In genomic region chr1:36557457-36558011, GRCm38 (mm10) we compare ENCODE assay signal across 8 mouse cellular contexts. TPM values are rescaled to one million over a fixed set of nuclear protein-coding genes. Genes with fewer than 3 reads are reported as not detected.
DNase-seq lines count a peak whose midpoint lies in the region; ATAC-seq and TF ChIP-seq lines count a peak whose summit lies in the region.

No protein-coding gene starts in this region.

- H3K9me3 ChIP-seq in ES-E14 (ENCODE audit: control insufficient read depth, insufficient read depth, low read depth, low read length), result no peaks in the 10 kb centered on the region

- peak; percentile 46 for ATAC-seq in frontal cortex, adult (ENCODE audit: low TSS enrichment)
- ATAC-seq in hematopoietic stem cell, adult 5-6 weeks (replicated peaks in 1 of 2; ENCODE audit: insufficient read depth in 1 of 2, low FRiP score in 2 of 2, low TSS enrichment in 1 of 2, low read depth in 1 of 2, poor library complexity in 2 of 2, severe bottlenecking in 2 of 2), result peak; percentile 14 to 25; a peak in 3 of 4 replicates

- no peak for DNase-seq in ES-E14 (ENCODE audit: low read depth, low spot score)
- DNase-seq in layer of hippocampus, postnatal 10 days (ENCODE audit: low spot score in 2 of 2), result peak; percentile 78 to 87
- peak; percentile 96 for DNase-seq in lung, postnatal 10 days
- peak; percentile 82 for DNase-seq in ovary, postnatal 14 days (ENCODE audit: low spot score)
- DNase-seq in urinary bladder, postnatal 4 days (ENCODE audit: low spot score in 2 of 2), result peak; percentile 91

- in situ Hi-C loops in ES-E14 (cut with MboI; ENCODE audit: low sequenced_read_pairs in 2 of 2, unreplicated experiment in 2 of 2), result no loop called here

- H3K4me3 ChIP-seq in ES-E14 (ENCODE audit: insufficient read depth in 1 of 2, low read depth in 1 of 2, low read length in 2 of 2, poor library complexity in 1 of 2, severe bottlenecking in 1 of 2), result peak overlapping the region; percentile 89 to 97
- peak overlapping the region; percentile 94 for H3K4me3 ChIP-seq in brown adipose tissue, adult 24 weeks (ENCODE audit: insufficient read depth, low read depth, low read length)

- peaks cover 3 to 16% of the 10 kb centered on the region in 2 experiments; a peak in 2 of 4 replicates for H3K4me1 ChIP-seq in ES-E14 (ENCODE audit: control insufficient read depth in 2 of 2, insufficient read depth in 2 of 2, low read length in 2 of 2, poor library complexity in 1 of 2)
- peaks cover 22% of the 10 kb centered on the region for H3K4me1 ChIP-seq in brown adipose tissue, adult 24 weeks (ENCODE audit: control insufficient read depth, insufficient read depth, insufficient read length, low read length)

- H3K9ac ChIP-seq in ES-E14 (ENCODE audit: insufficient read depth, low read depth, low read length, poor library complexity, severe bottlenecking), result peak overlapping the region; percentile 49

- no peaks in the 10 kb centered on the region; the same call in 1 of the 2 replicates for H3K36me3 ChIP-seq in ES-E14 (ENCODE audit: control insufficient read depth, insufficient read depth, low read length, poor library complexity, severe bottlenecking)

- no peak overlapping the region for H3K27ac ChIP-seq in ES-E14 (ENCODE audit: insufficient read depth, low read depth, low read length, poor library complexity, severe bottlenecking)
- H3K27ac ChIP-seq in brown adipose tissue, adult 24 weeks (replicated peaks; ENCODE audit: low read depth, low read length), result peak overlapping the region; percentile 97

TF ChIP-seq in ES-E14, 5 proteins besides CTCF, POLR2A, EP300 and RAD21:
- TF ChIP-seq ZC3H11A (IDR thresholded peaks at IDR 0.05; ENCODE audit: borderline replicate concordance, low read depth, low read length) (no peak), HCFC1 (IDR thresholded peaks at IDR 0.05; ENCODE audit: borderline replicate concordance, insufficient read depth, low read length) (no peak), MAFK (IDR thresholded peaks at IDR 0.05; ENCODE audit: insufficient read depth, low read depth, low read length) (no peak), CHD2 (IDR thresholded peaks at IDR 0.05; ENCODE audit: low read depth, low read length) (no peak), ZNF384 (IDR thresholded peaks at IDR 0.05; ENCODE audit: low read depth, low read length) (no peak)

RNA-seq across cellular contexts. Expression of gene Sema4c, which starts 0.6 kb away (rescaled TPM):
- total RNA-seq in ES-E14 (2012; rRNA removed), result 9.8 and 10.0 TPM in 2 replicates
- 4.1 and 6.7 TPM in 2 replicates for polyA plus RNA-seq in brown adipose tissue, adult 24 weeks (2012; ENCODE audit: insufficient read depth, insufficient read length, missing spikeins)
- 1.9 and 3.7 TPM in 2 replicates for total RNA-seq in hematopoietic stem cell, adult 5-6 weeks (2017)
- 10 to 100 TPM; 21.6 to 24.6 TPM for total RNA-seq in layer of hippocampus, postnatal 10 days (2021)

RNA-seq across cellular contexts. Expression of gene Ankrd39, which starts 10.3 kb away (rescaled TPM):
- 11.3 and 15.7 TPM in 2 replicates for total RNA-seq in ES-E14 (2012; rRNA removed)
- 5.0 and 8.4 TPM in 2 replicates for polyA plus RNA-seq in brown adipose tissue, adult 24 weeks (2012; ENCODE audit: insufficient read depth, insufficient read length, missing spikeins)
- total RNA-seq in hematopoietic stem cell, adult 5-6 weeks (2017), result 4.7 and 9.0 TPM in 2 replicates
- 10 to 100 TPM; 10.9 to 15.9 TPM for total RNA-seq in layer of hippocampus, postnatal 10 days (2021)

RNA-seq across cellular contexts. Expression of gene Gm42417, which starts 18.3 kb away (rescaled TPM):
- total RNA-seq in ES-E14 (2012; rRNA removed), result 0.21 TPM in 1 of 2 replicates, not detected in the other
- polyA plus RNA-seq in brown adipose tissue, adult 24 weeks (2012; ENCODE audit: insufficient read depth, insufficient read length, missing spikeins), result 4.1 and 7.8 TPM in 2 replicates
- total RNA-seq in hematopoietic stem cell, adult 5-6 weeks (2017), result 2.7 and 4.4 TPM in 2 replicates
- total RNA-seq in layer of hippocampus, postnatal 10 days (2021), result under 1 TPM in 1 of 2 experiments, not detected in 1; 0.18 TPM

RNA-seq across cellular contexts. Expression of gene Ankrd23, which starts 20.9 kb away (rescaled TPM):
- total RNA-seq in ES-E14 (2012; rRNA removed), result 5.0 and 5.5 TPM in 2 replicates
- polyA plus RNA-seq in brown adipose tissue, adult 24 weeks (2012; ENCODE audit: insufficient read depth, insufficient read length, missing spikeins), result 17.9 and 25.2 TPM in 2 replicates
- total RNA-seq in hematopoietic stem cell, adult 5-6 weeks (2017), result 8.9 and 12.8 TPM in 2 replicates
- total RNA-seq in layer of hippocampus, postnatal 10 days (2021), result 1 to 10 TPM; 4.9 to 5.0 TPM

RNA-seq across cellular contexts. Expression of gene Cnnm3, which starts 45.9 kb away (rescaled TPM):
- total RNA-seq in ES-E14 (2012; rRNA removed), result 28.6 and 50.7 TPM in 2 replicates
- 7.2 and 7.3 TPM in 2 replicates for polyA plus RNA-seq in brown adipose tissue, adult 24 weeks (2012; ENCODE audit: insufficient read depth, insufficient read length, missing spikeins)
- 9.4 and 14.3 TPM in 2 replicates for total RNA-seq in hematopoietic stem cell, adult 5-6 weeks (2017)
- 10 to 100 TPM; 35.0 to 39.8 TPM for total RNA-seq in layer of hippocampus, postnatal 10 days (2021)
